ENCODE assay signal across 12 mouse cellular contexts in the genomic region with DNA sequence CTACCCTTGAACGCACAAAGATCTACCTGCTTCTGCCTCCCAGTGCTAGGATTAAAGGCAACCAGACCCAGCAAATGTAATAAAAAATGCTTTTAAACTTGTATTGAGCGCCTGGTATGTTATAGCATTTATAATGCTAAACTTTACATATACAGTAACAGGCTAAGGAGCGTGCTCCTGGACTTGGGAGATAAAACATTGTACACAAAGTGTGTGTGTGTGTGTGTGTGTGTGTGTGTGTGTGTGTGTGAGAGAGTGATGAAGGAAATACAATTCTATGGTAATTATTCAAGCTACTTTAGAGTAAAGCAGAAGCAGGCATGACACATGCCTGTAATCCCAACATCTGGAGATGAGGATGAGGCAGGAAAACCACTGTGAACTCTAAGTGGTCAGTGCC. TPM values are rescaled to one million over a fixed set of nuclear protein-coding genes. Genes with fewer than 3 reads are reported as not detected.
DNase-seq lines count a peak whose midpoint lies in the region; ATAC-seq and TF ChIP-seq lines count a peak whose summit lies in the region.
"Had no signal": no experiment of that assay in that cellular context is flagged by ENCODE, and none has a peak within 500 bp of the region (broad histone marks: within the 10 kb centered on the region; RNA-seq: fewer than 3 reads in every experiment).

A gene (minus strand): TSS at position 101 of the 400 bp plus-strand sequence.

- no peak for ATAC-seq in hematopoietic stem cell, adult 5-6 weeks (replicated peaks in 1 of 2; ENCODE audit: insufficient read depth in 1 of 2, low FRiP score in 2 of 2, low TSS enrichment in 1 of 2, low read depth in 1 of 2, poor library complexity in 2 of 2, severe bottlenecking in 2 of 2)
- ATAC-seq: midbrain, embryonic 15.5 days had no signal

- H3K36me3 ChIP-seq in macrophage (ENCODE audit: inconsistent target): no peaks in the 10 kb centered on the region
- no peaks in the 10 kb centered on the region for H3K36me3 ChIP-seq in kidney, adult 2 months (ENCODE audit: control insufficient read depth, insufficient read depth, low read length)
- H3K36me3 ChIP-seq: midbrain, embryonic 15.5 days had no signal

- 98% methylated on average over 3 of the region's 3 CpGs for WGBS in macrophage (ENCODE audit: missing documents)
- WGBS in kidney, adult 2 months: 97% methylated on average over 3 of the region's 3 CpGs

- no peak for TF ChIP-seq POLR2A in kidney, adult 2 months (IDR thresholded peaks at IDR 0.05; ENCODE audit: low read depth, low read length)

- TF ChIP-seq CTCF in kidney, adult 2 months (conservative IDR thresholded peaks at IDR 0.05; ENCODE audit: insufficient read depth, insufficient read length, low read depth, low read length): no peak

- intact Hi-C loops in gastrocnemius, postnatal 14 days (cut with DNase I; ENCODE audit: low total_unique reads): no loop called here

- no peaks in the 10 kb centered on the region for H3K27me3 ChIP-seq in kidney, adult 2 months (replicated peaks; ENCODE audit: control insufficient read depth, insufficient read depth, low read length)
- H3K27me3 ChIP-seq: midbrain, embryonic 15.5 days had no signal

- H3K4me1 ChIP-seq in kidney, adult 2 months (ENCODE audit: control insufficient read depth, insufficient read depth, low read length): peaks cover 11% of the 10 kb centered on the region; the same call in 1 of the 2 replicates

- H3K4me3 ChIP-seq in macrophage (ENCODE audit: inconsistent target): peak within 1 kb of the TSS; percentile 5; the same call in 1 of the 2 replicates
- H3K4me3 ChIP-seq in kidney, adult 2 months (ENCODE audit: insufficient read depth, low read depth, low read length): no peak within 1 kb of the TSS
- H3K4me3 ChIP-seq: forebrain, embryonic 10.5 days; midbrain, embryonic 15.5 days had no signal

- H3K79me2 ChIP-seq in macrophage (ENCODE audit: inconsistent target): peaks cover 69% of the 10 kb centered on the region

- H3K27ac ChIP-seq in macrophage: peak within 1 kb of the TSS; percentile 29
- no peak within 1 kb of the TSS for H3K27ac ChIP-seq in kidney, adult 2 months (ENCODE audit: insufficient read depth, low read depth, low read length)
- H3K27ac ChIP-seq: forebrain, embryonic 10.5 days; midbrain, embryonic 15.5 days had no signal

- DNase-seq in layer of hippocampus, adult 8-10 months (ENCODE audit: low spot score in 2 of 2): no peak
- DNase-seq in layer of hippocampus, adult 9-11 months: no peak
- DNase-seq in adrenal gland, postnatal 10 days: no peak
- no peak for DNase-seq in kidney, adult 2 months
- no peak for DNase-seq in gastrocnemius, postnatal 14 days
- DNase-seq in cerebellum, postnatal 4 days (ENCODE audit: low spot score in 2 of 2): no peak
- DNase-seq: cerebellum, adult 11-12 months; kidney, postnatal 10 days had no signal

RNA-seq across cellular contexts. Expression of the gene that starts here (rescaled TPM):
- 10 to 100 TPM; 19.5 to 22.1 (median 20.8) TPM for total RNA-seq in layer of hippocampus, adult 8-10 months (2022)
- 10 to 100 TPM; 11.2 to 15.7 TPM for total RNA-seq in adrenal gland, postnatal 10 days (2021)
- total RNA-seq in hematopoietic stem cell, adult 5-6 weeks (2017): 81.1 and 82.5 TPM in 2 replicates
- 100 to 1,000 TPM in 12 of 26 experiments, 10 to 100 TPM in 14; 33.2 to 182 (median 92.9) TPM for total RNA-seq in macrophage (2018; cell fraction: chromatin; rRNA removed)
- total RNA-seq in macrophage (2018; cell fraction: cytosol; rRNA removed): 10 to 100 TPM; 18.9 to 34.4 (median 28.6) TPM
- total RNA-seq in macrophage (2018; cell fraction: nucleus; rRNA removed): 100 to 1,000 TPM in 6 of 26 experiments, 10 to 100 TPM in 20; 37.4 to 175 (median 76.9) TPM
- 20.9 to 24.6 TPM (median 22.9 TPM) in 3 replicates for polyA plus RNA-seq in macrophage (2018)
- polyA plus RNA-seq in kidney, adult 2 months (2012; rRNA removed): 3.2 and 3.9 TPM in 2 replicates
- total RNA-seq in gastrocnemius, postnatal 14 days (2021): 1 to 10 TPM; 6.8 to 7.2 TPM
